Mouse (Mus musculus) R1 (cell line): ENCODE data around the gene Syngr2.
A peak's percentile ranks its signal among the peaks of the same experiment; 100 is the strongest.

Source experiments
- DNase-seq: peaks from one replicate; pipeline ENCODE4 v3.0.0-alpha.2; 2018; ENCODE audit warnings: low read depth, low spot score

Syngr2 gene

DNA sequence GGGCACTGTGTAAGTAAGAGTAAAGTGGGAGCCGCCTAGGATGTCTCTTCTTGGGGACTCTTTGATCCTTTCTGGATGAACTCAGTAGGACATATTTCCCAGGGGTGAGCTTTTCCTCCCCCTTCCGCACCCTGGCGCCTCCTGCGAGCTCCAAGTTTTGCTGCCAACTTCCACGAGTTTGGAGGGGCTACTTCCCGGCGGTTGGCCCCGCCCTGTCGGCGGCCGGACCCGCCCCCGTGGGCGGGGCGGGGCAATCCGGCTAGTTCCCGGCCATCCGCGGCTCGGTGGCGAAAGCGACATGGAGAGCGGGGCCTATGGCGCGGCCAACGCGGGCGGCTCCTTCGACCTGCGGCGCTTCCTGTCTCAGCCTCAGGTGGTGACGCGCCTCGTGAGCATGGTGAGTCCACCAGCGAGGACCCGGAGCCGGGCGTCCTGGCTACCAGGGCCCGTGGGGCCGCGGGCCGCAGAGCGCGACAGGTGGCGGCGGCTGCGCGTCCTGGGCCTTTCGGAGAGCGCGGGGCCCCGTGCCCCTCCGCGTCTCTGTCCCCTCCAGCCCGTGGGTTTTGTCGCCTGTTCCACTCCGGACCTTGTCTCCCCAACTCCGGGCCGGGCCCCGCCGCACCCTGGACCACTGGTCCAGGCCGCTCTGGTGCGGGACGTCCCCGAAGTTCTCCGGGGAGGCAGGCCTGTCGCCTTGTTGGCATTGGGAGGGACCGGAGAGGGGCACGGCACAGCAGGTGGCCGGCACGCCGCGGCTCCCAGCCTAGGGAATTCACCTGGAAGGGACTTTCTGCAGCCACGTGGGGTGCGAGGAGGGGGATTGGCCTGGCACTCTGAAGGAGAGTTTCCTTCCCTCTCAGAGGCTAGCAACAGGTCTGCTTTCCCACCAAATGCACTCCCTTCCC is at the start of gene Syngr2, which contains the start of gene Gm20708:
Gene Syngr2, plus strand, starts transcription at position 262 of the 905 bp plus-strand sequence.
Gene Gm20708, plus strand, starts transcription at position 262 of the 905 bp plus-strand sequence.
- DNase-seq: peak; percentile 82

DNA sequence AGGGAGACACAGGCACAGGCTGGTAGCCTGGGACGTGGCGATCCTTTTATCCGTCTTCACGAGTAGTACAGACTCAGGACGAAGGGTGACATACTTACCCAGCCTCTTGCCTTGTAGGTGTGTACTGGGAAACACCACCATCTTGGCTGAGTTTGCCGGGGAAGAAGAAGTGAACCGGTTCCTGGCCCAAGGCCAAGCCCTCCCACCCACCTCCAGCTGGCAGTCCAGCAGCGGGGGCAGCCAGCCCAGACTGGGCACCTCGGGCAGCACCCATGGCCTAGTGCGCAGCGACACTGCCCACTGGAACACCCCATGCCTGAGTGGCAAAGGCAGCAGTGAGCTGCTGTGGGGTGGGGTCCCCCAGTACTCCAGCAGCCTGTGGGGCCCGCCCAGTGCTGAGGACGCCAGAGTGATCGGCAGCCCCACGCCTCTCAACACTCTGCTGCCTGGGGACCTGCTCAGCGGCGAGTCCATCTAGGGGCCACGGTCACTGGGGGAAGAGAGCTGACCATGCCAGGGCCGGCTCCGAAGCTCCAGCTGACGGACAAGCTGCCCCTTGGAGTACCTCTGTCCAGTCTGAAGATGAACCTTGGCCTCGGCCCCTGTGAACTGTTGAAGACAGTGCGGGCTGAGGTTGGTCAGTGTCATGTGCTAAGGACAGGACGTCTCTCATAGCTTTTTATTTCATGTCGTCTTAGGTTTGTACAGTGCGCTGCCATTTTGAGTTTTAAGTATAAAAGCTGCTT is 48.9 kb upstream of the Syngr2 start:
- peak; percentile 21 for DNase-seq

DNA sequence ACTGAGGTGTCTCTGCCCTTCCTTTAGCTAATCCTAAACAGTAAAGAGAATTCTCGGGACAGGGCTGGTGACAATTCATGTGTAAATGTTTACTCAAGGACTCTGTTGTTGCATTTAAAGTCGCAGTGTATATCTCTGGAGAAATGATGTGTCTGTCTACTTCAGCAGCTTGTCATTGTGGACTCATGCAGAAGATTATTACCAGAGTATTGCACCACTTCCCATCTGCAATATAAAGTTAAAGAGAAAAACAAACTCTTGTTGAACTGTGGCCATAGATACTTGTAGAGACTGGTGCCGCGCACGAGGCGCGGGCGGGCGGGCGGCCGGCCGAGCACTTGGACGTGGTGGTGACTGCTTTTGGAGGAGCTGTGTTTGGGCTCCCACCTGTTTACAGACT is 47.7 kb upstream of the Syngr2 start:
- no peak for DNase-seq

- DNase-seq: peak; percentile 35
Measured at GRCm38 (mm10) chr11:117762246-117762645, 47.2 kb upstream of the Syngr2 start.

- DNase-seq: no peak
Measured at GRCm38 (mm10) chr11:117764319-117764718, 45.1 kb upstream of the Syngr2 start.

- DNase-seq: no peak
Measured at GRCm38 (mm10) chr11:117765361-117765760, 44.1 kb upstream of the Syngr2 start.

DNA sequence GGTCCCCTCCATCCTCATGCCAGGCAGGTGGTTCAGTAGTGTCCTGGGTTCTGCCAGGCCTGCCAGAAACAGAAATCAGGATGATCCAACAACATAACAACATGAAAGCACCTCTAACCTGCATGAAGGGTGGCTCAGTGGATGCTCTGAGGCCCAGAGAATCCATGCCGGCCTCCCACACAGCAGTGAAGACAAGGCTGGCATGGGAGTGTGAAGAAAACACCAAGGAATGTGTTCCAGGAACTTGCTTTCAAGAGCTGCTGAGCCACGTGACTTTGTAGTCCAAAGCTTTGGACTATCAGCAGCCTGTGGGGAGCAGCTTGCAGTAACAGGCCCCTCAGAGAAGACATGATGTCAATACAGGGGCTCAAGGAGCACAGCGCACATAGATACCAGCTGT is 43.2 kb upstream of the Syngr2 start:
- DNase-seq: no peak

DNA sequence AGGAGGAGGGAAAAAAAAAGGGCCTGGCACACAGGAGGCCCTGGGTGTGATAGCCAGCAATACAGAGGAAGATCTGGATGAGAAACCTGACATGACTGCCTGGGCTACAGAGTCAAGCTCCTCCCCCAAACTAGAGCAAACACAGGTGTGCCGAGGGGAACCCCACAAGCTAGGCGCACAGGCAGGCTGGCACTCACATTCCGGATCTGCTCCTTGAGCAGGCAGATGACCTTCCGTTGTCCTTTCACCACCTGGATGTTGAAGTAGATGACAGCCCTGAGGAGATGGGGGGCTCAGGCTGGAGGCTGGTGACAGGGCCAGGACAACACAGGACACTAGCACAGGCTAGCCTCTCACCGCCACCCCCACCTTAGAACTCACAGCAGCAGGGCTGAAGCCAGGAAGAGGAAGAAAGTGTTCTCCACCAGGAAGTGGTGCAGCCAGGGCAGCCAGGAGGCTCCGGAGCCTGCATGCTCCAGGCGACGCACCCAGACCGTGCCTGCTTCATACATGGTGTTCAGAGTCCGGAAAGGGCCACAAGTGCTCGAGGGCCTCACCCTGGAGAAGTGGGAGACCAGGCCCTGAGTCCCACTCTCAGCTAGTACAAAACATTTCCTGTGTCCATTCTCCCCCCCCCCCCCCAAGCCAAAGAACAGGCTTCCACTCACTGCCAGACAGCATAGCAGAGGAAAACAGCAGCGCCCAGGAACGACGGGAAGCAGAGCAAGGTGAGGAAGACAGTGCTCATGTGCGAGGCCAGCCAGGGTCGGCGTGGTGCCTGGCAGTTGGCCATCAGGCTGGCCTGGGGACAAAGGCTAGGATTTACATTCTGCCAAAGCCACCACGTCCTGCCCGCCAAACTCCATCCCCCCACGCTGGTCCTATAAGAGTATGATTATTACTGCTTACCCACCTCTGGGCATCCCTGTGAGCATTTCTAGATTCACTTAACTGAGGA is 40.5 kb upstream of the Syngr2 start:
- no peak for DNase-seq

DNA sequence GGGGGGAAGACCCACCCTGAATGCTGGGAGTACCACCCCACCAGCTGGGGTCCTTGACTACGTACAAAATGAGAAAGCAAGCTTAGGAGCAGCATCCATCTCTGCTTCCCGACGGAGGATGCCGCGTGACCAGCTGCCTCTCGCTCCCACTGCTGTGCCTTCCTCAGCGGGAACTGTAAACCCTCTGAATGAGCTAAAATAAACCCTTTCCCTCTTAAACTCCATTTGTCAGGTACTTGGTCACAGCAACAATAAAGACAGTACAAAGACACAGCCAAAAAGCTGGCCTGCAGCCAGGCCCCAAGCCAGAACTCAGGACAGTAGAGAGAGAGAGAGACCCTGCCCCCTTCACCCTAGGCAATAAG is 39.8 kb upstream of the Syngr2 start:
- DNase-seq: no peak

GRCm38 (mm10) chr11:117770407-117770806 is 39.1 kb upstream of the Syngr2 start:
- no peak for DNase-seq

- no peak for DNase-seq
Measured at GRCm38 (mm10) chr11:117772352-117772751, 37.1 kb upstream of the Syngr2 start.

DNA sequence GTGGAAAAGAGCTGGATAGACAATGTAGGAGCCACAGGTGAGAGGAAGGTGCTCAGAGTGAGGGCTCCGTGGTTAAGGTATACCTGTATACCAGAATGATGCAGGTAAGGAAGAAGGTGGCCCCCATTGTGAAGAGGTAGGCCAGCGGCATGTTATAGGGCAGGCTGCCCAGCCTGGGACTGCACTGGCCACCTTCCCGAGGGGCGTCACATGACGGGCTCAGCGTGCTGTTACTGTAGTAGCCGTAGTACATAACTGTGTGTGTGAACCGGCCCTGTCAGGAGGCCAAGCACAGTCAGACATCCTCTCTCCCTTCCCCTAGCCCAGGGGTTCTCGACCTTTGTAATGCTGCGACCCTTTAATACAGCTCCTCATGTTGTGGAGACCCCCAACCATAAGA is 34.5 kb upstream of the Syngr2 start:
- DNase-seq: no peak

GRCm38 (mm10) chr11:117775540-117775939 is 33.9 kb upstream of the Syngr2 start:
- DNase-seq: no peak

DNA sequence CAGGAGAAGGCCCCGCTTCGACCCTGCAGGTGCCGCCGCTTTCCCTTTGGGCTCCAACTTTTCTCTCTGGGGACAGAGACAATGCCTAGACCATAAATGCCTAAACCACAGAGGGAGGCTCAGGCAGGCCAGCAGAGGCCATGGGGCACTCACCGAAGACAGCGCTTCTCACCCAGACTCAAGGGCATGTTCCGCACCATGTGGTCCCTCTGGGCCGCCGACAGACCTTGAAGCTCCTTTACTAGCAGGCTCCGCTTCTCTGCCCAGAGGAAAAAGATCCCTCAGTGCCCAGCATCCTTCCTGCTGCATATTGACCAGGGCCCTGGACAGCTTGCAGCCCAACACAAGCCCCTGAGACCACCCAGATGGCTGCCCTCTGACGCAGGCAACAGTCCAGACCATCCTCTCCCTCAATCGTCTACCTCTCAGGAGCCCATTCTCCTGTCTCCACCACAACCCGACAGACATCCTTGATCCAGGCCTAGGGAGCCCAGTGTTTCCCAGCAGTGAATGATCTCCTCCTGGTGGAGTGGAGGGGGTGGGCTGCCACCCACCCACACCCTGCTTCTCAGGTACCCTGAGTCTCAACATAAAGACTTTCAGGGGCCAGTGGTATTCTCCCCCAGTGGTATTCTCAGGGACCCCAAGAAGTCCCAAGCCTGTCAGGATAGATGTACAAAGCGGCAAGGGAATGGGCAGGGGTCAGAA is 33.2 kb upstream of the Syngr2 start:
- DNase-seq: no peak

DNA sequence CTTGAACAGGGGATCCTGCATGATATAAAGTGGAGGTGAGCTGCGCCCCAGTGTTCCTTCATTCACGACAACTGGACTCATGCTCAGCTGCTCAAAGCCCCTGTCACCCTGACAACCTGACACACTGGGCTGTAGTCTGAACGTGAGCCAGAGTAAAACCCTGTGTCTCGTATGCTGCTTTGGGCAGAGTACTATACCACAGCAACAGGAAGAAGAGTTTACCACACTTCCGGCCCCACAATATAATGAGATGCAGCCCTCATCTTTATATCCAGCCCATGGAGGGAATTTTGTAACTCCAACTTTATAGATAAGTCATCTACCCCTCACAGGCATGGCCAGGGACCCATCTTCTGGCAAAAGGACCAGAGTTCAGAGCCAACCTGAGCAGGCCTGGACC is 32.4 kb upstream of the Syngr2 start:
- no peak for DNase-seq

- no peak for DNase-seq
Measured at GRCm38 (mm10) chr11:117778031-117778430, 31.4 kb upstream of the Syngr2 start.

- peak; percentile 54 for DNase-seq
Measured at GRCm38 (mm10) chr11:117778851-117779433, 30.5 kb upstream of the Syngr2 start.

GRCm38 (mm10) chr11:117779434-117780198 is 29.9 kb upstream of the Syngr2 start:
- DNase-seq: no peak

DNA sequence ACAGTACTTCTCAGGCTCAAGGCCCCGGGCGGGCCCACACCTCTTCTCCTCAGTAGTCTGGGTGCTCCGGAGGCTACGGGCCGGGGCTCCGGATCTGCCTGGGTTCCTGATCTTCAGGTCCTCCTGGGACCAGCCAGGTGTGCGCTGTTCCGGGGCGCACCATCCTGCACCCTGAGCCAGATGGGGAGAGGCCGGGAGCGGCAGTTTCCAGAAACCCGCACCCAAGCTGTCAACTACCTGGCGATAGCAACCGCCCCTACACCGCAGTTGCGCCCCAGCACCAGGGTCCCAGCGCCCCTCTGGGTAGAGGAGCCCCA is 29.3 kb upstream of the Syngr2 start:
- DNase-seq: no peak

DNA sequence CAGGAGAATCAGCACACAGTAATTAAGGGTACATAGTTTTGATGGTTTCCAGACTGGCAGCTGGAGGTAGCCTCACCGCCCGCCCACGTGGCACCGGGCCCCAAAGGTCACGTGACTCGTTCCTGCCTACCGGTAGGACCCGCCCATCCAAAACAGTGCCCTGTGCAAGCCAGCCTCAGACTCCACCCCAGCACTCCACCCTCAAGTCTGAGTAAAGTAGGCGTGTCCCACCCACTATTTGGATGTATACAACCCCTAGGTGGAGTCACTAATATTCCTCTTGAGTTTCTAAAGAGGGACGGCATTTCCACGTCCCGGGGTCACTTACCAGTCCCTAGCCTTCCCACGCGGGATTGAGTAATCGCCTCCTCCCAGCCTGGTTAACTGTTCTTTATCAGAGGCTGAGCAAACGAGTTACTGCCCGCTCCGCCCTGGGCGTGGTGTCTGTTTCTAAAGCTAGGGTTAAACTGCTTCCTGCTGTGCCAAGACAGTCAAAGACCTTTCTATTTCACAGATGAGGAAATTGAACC is 28.8 kb upstream of the Syngr2 start:
- peak; percentile 97 for DNase-seq
